Mouse (Mus musculus) lung, postnatal 10 days (tissue): ENCODE data around the gene Mrpl45.

ENCODE experiments used
- DNase-seq: peaks from one replicate; pipeline ENCODE4 v3.0.0; 2021

Gene Mrpl45

GRCm38 (mm10) chr11:97370329-97371091 lies 55.0 kb downstream of the Mrpl45 start:
- peak; percentile 45 for DNase-seq

- no peak for DNase-seq
Measured at GRCm38 (mm10) chr11:97372159-97372864, 56.8 kb downstream of the Mrpl45 start.

GRCm38 (mm10) chr11:97373402-97373801 lies 57.9 kb downstream of the Mrpl45 start:
- DNase-seq: no peak
